Mouse (Mus musculus) adipocyte (in vitro differentiated cells): ENCODE results near the gene Rbm20.
"Not testable (repeated sequence)": the region's sequence is repeated elsewhere in the genome, so short reads cannot be mapped to it uniquely, and the experiment has no call there.

ENCODE experiments used
- DNase-seq: peaks from one replicate; pipeline ENCODE4 v3.0.0-alpha.2; 2016; ENCODE audit warnings: low spot score

The Rbm20 gene

DNA sequence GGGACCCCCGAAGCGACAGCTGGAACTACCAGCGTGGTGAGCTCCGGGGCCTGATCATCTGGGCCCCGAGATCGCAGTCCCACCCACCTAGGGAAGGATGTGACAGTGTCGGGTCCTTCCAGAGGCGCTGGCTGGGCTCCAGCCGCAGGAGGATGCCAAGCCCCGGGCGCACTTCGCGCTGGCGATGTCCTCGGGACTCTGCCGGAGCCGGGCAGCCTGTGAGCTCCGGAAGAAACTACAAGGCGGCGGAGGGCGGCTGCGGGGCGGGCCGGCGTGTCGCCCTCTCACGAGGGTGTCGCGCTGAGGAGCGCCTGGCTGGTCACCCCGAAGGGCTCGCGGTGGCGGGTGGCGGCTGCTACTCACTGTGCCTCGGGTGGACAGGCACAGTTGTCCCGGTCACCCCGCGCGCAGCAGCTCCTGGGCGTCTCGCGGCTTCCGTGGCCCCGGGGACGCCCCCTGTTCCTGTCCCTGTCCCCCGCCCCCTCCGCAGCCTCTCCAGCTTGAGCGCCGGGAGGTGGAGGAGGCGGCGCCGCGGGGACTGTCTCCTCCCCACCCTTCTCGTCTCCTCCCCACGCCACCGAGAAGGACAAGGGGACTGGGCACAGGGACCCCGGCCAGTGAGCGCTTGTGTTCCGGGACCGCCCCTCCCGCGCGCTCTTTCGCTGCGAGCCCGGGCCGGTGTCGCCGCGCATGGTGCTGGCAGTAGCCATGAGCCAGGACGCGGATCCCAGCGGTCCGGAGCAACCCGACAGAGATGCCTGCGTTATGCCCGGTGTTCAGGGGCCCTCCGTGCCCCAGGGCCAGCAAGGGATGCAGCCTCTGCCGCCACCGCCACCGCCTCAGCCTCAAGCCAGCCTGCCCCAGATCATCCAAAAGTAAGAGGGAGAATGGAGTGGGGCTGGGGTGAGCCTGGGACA is at the start of gene Rbm20:
Rbm20 (plus strand) TSS at position 589 of the 917 bp plus-strand sequence.
- no peak for DNase-seq

DNA sequence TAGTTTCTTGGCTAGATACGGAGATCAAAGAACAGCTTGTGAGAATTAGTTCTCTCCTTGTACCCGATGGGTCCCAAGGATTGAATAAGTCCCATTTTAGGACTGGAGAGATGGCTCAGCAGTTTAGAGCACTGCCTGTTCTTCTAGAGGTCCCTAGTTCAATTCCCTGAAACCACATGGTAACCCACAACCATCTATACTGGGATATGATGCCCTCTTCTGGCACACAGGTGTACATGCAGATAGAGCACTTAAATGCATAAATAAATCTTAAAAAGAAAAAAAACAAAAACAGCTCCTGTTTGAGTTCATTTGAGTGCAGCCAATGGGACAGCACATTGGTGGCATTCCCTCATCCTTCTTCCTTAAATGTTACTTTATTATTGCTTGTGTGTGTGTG is 39.1 kb upstream of the Rbm20 start:
- DNase-seq, result peak; percentile 19

DNA sequence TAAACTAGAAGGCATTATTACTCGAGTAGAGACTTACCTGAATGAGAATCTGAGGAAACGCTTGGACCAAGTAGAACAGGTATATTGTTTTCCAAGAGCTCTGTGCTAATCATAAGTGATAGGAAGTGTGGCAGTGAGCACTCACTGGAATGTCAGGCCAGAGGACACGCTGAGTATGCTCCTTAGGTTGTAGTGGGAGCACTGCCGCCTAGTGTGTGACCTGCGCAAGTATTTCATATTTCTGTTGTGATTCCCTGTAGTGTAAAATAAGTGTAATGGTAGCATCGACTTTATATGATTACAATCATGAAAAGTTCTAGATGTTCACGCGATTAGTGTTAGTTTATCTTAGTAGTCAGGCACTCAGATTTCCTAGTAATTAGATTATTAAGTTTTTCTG is 38.4 kb upstream of the Rbm20 start:
- no peak for DNase-seq

GRCm38 (mm10) chr19:53644020-53644595 is 33.0 kb upstream of the Rbm20 start:
- DNase-seq, result peak; percentile 39

- DNase-seq, result no peak
Observed at GRCm38 (mm10) chr19:53647301-53647700, 29.8 kb upstream of the Rbm20 start.

GRCm38 (mm10) chr19:53648056-53648455 is 29.1 kb upstream of the Rbm20 start:
- no peak for DNase-seq

GRCm38 (mm10) chr19:53648802-53649236 is 28.3 kb upstream of the Rbm20 start:
- DNase-seq, result peak; percentile 81

DNA sequence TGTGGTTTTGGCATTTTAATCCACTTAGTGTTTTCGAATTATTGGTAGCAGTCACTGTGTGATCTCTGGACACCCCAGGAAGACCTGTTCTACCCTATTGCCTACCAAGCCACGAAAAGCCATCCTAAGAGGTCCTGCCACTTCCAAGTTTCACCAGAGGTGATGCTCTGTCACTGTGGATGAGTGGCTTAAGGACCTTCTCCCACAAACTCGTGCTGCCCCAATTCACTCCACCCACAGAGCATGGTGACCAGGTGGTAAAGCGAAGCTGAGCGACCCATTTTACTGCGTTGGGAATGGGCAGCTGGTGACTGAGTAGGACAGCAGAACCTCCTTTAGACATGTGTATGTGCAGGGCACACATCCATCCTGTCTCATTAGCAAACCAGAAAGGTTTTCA is 27.7 kb upstream of the Rbm20 start:
- DNase-seq, result no peak

DNA sequence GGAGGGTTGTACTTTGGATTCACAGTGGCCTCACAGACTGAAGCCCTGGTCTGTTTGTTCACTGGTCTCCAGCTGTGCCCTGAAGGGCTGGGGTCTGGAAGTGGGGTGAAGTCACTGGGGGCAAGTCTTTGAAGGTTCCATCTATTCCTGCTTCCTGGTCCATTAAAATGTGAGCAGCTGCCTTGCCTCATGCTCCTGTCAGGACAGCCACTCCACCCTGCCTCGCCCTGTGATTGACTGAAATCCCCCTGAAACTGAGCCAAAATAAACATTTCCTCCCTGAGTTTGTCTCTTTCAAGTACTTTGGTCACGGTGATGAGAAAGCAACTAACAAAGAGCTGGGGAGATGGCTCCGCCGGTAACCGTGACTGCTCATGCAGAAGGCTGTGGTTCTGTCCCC is 27.3 kb upstream of the Rbm20 start:
- peak; percentile 18 for DNase-seq

GRCm38 (mm10) chr19:53650921-53651320 is 26.2 kb upstream of the Rbm20 start:
- DNase-seq, result no peak

DNA sequence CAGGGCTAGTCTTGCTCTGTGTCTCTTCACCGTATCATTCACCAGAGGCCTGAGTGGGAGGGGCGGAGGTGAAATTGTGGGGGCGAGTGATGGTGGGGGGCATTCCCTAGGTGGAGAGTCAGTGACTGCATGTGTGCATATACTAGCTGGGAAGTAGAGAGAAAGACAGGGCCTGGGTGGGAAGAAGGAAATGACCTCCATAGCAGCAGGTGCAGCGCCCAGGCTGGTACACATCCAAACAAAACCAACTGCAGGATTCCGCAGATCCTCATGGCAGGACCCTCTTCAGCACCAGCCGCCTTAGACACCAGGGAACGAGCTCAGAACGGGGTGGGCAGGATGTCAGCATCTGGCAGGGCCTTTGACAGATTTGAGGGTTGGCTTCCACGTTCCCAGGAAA is 24.8 kb upstream of the Rbm20 start:
- DNase-seq, result no peak

GRCm38 (mm10) chr19:53653624-53654467 is 23.3 kb upstream of the Rbm20 start:
- DNase-seq, result peak; percentile 16

- not testable (repeated sequence) for DNase-seq
Observed at GRCm38 (mm10) chr19:53656443-53656842, 20.7 kb upstream of the Rbm20 start.

DNA sequence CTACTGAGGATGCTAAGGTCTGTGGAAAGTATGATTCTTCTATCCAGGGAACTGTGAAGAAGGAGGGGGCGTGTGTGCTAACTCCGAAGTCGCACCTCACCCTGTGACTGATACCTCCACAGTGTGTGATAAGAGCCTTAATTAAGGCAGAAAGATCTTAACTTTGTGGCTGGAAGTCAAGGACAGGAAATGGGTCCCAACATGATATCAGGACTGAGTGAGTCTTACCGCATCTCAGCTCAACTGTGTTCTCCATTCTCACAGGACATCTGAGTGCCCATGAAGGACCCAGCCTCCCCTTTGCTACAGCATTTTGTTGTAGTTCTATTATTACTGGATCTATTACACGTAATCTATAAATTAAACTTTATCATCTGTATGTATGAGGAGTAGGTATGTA is 19.7 kb upstream of the Rbm20 start:
- DNase-seq, result no peak

DNA sequence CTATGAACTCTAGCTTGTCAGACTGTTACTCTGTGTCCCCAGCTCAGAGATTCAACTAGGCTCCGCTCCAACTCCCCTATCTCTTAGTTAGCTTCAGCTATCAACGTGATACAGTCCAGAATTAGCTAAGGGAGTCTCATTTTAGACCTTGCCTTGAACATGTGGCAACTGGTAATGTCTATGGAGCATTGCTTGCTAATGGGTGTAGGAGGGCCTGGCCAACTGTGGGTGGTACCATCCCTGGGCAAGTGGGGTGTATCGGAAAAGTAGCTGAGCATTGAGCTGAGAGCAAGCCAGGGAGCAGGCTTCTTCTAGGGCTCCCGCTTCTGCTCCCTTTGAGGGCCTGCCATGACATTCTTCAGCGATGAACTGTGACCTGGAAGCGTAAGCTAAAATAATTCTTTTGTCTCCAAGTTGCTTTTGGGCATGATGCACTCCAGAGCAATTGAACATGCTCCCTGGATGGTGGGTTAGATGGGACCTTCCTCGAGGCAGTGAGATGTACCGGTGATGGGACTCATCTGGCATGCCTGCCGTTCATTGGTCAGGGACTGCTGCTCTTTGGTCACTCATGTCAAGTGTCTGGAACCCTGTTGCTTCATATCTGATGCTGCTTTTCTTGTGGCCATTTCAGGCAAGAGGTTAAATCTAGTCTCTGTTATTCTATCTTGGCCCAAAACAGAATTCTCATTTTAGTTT is 16.2 kb upstream of the Rbm20 start:
- DNase-seq, result no peak

- DNase-seq, result no peak
Observed at GRCm38 (mm10) chr19:53661938-53662722, 15.0 kb upstream of the Rbm20 start.

- no peak for DNase-seq
Observed at GRCm38 (mm10) chr19:53664831-53665230, 12.3 kb upstream of the Rbm20 start.

- DNase-seq, result no peak
Observed at GRCm38 (mm10) chr19:53665391-53665790, 11.7 kb upstream of the Rbm20 start.

GRCm38 (mm10) chr19:53666708-53667107 is 10.4 kb upstream of the Rbm20 start:
- no peak for DNase-seq

DNA sequence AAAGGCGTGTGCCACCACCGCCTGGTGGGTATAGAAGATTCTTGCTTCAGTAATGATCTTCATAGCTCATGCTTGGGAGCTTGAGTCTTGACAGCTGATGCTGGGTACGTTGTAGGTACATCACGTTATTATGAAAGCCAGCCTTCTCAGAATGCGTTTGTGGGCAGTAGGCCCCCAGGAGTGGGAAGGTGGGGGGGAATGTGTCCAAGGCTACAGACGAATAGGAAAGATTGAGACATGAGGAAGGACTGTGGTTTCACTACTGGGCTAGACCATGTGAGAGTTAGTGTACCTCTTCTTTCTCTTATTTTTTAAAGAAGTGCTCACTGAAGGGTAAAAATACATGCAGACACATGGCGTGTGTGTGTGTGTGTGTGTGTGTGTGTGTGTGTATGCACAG is 8.3 kb upstream of the Rbm20 start:
- no peak for DNase-seq

DNA sequence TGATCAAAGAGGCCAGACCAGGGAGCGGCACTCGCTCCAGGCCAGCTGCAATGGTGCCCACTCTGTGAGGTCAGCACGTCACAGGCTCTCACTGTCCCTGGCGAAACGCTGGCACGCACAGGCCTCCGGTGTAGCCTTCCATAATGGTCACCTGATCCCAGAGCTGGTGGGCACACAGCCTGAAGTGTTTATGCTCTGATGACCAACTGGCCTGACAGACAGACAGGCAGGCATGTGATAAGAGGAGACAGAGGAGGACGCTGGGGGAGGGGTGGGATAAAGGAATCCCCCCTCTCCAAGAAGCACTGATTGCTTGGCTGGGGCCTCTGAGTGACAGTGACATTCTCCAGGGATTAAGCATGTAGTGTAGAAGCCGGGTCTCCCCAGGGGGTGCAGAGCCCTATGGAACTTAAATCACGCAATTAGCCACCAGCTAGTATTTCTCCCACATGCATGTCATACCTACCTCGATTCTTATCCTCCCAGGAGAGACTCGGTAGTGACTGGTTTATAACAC is 6.4 kb upstream of the Rbm20 start:
- no peak for DNase-seq
